Mouse (Mus musculus) T-helper 1 cell (primary cell): ENCODE data around the gene Olfr887.

Experiments used
- in situ Hi-C: fragments of 300-600 bp; cut with MboI, MseI; formaldehyde crosslinking; loops from one replicate; pipeline ENCODE4 v1.15.1; 2025; ENCODE audit warnings: high pct_unique_total_duplicates

Olfr887 gene

DNA sequence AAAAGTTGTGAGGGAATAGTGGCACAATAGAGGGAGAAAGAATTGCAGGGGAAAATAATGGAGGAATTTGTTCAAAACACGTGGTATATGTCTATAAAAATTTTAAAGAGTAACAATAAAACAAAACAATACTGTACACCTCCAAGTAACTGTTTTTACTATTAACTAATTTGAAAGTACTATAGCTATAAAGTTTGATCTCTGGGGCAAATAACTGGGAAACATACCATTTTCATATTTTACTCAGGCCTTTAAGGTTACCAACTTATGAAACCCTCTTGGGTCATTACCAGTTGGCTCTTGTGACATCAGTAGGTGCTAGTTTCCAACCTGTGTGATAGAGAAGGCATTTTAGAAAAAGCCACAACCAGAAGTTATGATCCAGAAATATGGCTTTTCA is at the start of gene Olfr887:
Gene Olfr887 (plus strand): TSS at position 301 of the 400 bp plus-strand sequence.
- in situ Hi-C loops: no loop called here

DNA sequence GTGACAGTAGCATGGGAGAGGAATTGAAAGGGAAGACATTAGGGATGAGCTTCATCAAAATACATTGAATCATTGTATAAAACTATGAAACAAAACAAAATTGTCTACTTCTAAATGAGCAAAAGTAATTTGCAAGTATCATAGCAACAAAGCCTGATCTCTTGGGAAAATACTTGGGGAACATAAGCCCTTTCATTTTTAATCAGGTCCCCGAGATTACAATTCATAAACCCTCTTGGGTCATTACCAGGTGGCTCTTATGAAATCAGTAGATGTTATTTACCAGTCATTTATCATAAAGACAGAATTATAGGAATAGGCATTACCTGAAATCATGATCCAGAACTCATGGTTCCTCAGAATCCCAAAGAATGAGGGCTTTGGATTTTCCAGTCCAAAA is 37.6 kb upstream of the Olfr887 start, which contains the start of gene Olfr884:
Gene Olfr884 (plus strand): TSS at position 301 of the 400 bp plus-strand sequence.
- in situ Hi-C loops: no loop called here

DNA sequence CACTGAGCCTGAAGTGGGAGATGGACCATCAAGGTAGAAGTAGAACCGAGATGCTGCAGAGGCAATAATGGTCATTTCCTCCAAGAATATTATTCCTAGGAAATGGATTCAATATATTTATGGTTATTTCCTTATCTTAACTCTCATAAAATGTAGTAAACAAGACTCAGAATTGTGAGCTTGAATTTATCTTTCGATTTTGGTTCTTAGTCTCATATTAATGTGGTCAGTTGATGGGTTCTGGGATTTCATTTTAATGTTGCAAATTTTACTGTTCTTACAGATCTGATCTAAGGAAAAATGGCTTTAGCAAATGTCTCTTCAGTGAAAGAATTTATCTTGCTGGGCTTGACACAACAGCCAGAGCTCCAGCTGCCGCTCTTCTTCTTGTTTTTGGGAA is 22.9 kb upstream of the Olfr887 start, which contains the start of gene Olfr885:
Gene Olfr885 (plus strand): TSS at position 301 of the 400 bp plus-strand sequence.
- in situ Hi-C loops: no loop called here

- in situ Hi-C loops: no loop called here
These were observed 24.0 kb downstream of the Olfr887 start, which contains the start of gene Olfr888 for GRCm38 (mm10) chr9:38107828-38108227. Gene Olfr888 (plus strand): TSS chr9:38108128.

DNA sequence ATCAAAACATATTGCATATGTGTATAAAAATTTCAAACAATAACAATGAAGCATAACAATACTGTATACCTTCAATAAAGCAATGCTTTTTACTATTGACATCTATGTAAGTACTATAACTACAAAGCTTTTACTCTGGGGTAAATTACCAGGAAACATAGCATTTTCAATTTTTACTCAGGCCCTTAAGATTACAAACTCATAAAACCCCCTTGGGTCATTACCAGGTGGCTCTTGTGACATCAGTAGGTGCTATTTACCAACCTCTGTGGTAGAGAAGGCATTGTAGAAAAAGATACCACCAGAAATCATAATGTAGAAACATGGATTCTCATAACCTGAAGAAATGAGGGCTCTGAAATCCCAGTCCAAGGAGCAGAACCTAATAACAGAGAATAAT is 31.0 kb downstream of the Olfr887 start, which contains the start of gene Olfr889:
Gene Olfr889 (plus strand): TSS at position 301 of the 400 bp plus-strand sequence.
- in situ Hi-C loops: no loop called here
